In genomic region chr6:3511612-3512011, GRCm38 (mm10) we compare ENCODE assay signal across 11 mouse cellular contexts. TPM values are rescaled to one million over a fixed set of nuclear protein-coding genes. Genes with fewer than 3 reads are reported as not detected.
DNase-seq lines count a peak whose midpoint lies in the region; ATAC-seq and TF ChIP-seq lines count a peak whose summit lies in the region.
"Had no signal": no experiment of that assay in that cellular context is flagged by ENCODE, and none has a peak within 500 bp of the region (broad histone marks: within the 10 kb centered on the region; RNA-seq: fewer than 3 reads in every experiment).

No protein-coding gene starts in this region.

- no peaks in the 10 kb centered on the region for H3K9me3 ChIP-seq in heart, embryonic 13.5 days
- no peaks in the 10 kb centered on the region for H3K9me3 ChIP-seq in forebrain, postnatal 0 days (ENCODE audit: low read length)
- H3K9me3 ChIP-seq in midbrain, embryonic 14.5 days (ENCODE audit: control insufficient read depth, low read length), result no peaks in the 10 kb centered on the region
- H3K9me3 ChIP-seq: megakaryocyte, embryonic 14.5 days had no signal

- intact Hi-C loops in gastrocnemius, postnatal 14 days (cut with DNase I; ENCODE audit: low total_unique reads), result no loop called here

- no peaks in the 10 kb centered on the region for H3K27me3 ChIP-seq in heart, embryonic 13.5 days (replicated peaks)
- H3K27me3 ChIP-seq in forebrain, postnatal 0 days (ENCODE audit: insufficient read depth, low read length), result no peaks in the 10 kb centered on the region
- H3K27me3 ChIP-seq in midbrain, embryonic 14.5 days (ENCODE audit: control insufficient read depth, insufficient read depth, low read length), result no peaks in the 10 kb centered on the region
- H3K27me3 ChIP-seq: megakaryocyte, embryonic 14.5 days had no signal

- WGBS in heart, embryonic 13.5 days, result 66% methylated on average over 11 of the region's 11 CpGs
- 14% methylated on average over 11 of the region's 11 CpGs for WGBS in forebrain, postnatal 0 days
- 30% methylated on average over 11 of the region's 11 CpGs for WGBS in midbrain, embryonic 14.5 days

- DNase-seq in heart, adult 8-10 months (ENCODE audit: low spot score), result no peak
- peak; percentile 35 to 37 for DNase-seq in cerebellum, postnatal 10 days
- peak; percentile 54 for DNase-seq in forebrain, postnatal 0 days
- DNase-seq in midbrain, embryonic 14.5 days, result peak; percentile 68
- DNase-seq in natural killer cell, adult 2 months (ENCODE audit: low spot score in 2 of 2), result no peak
- no peak for DNase-seq in testis, postnatal 14 days (ENCODE audit: low spot score)
- DNase-seq in gastrocnemius, postnatal 14 days, result no peak

- no peak overlapping the region for H3K27ac ChIP-seq in heart, embryonic 13.5 days (replicated peaks)
- H3K27ac ChIP-seq in forebrain, postnatal 0 days (ENCODE audit: low read depth, low read length), result peak overlapping the region; percentile 29; the same call in 1 of the 2 replicates
- H3K27ac ChIP-seq in midbrain, embryonic 14.5 days (replicated peaks; ENCODE audit: low read depth, low read length), result peak overlapping the region; percentile 82

- H3K9ac ChIP-seq in heart, embryonic 13.5 days, result peak overlapping the region; percentile 50; the same call in 1 of the 2 replicates
- peak overlapping the region; percentile 33 for H3K9ac ChIP-seq in forebrain, postnatal 0 days
- H3K9ac ChIP-seq in midbrain, embryonic 14.5 days (replicated peaks; ENCODE audit: low read length), result peak overlapping the region; percentile 42

- TF ChIP-seq CTCF in forebrain, postnatal 0 days (IDR thresholded peaks at IDR 0.05; ENCODE audit: low read depth), result no peak

- peak overlapping the region; percentile 22; the same call in 1 of the 2 replicates for H3K4me2 ChIP-seq in heart, embryonic 13.5 days
- peak overlapping the region; percentile 38 for H3K4me2 ChIP-seq in forebrain, postnatal 0 days (ENCODE audit: low read depth)
- H3K4me2 ChIP-seq in midbrain, embryonic 14.5 days (ENCODE audit: low read length), result peak overlapping the region; percentile 40

- no peaks in the 10 kb centered on the region for H3K36me3 ChIP-seq in heart, embryonic 13.5 days
- H3K36me3 ChIP-seq in forebrain, postnatal 0 days (ENCODE audit: insufficient read depth), result no peaks in the 10 kb centered on the region
- no peaks in the 10 kb centered on the region for H3K36me3 ChIP-seq in midbrain, embryonic 14.5 days (ENCODE audit: control insufficient read depth, insufficient read depth, low read length)

- no peaks in the 10 kb centered on the region for H3K4me1 ChIP-seq in heart, embryonic 13.5 days
- peaks cover 12% of the 10 kb centered on the region for H3K4me1 ChIP-seq in forebrain, postnatal 0 days (ENCODE audit: insufficient read depth)
- peaks cover 17% of the 10 kb centered on the region for H3K4me1 ChIP-seq in midbrain, embryonic 14.5 days (ENCODE audit: control insufficient read depth, insufficient read depth, low read length)

- ATAC-seq in heart, embryonic 13.5 days (ENCODE audit: extremely low read depth, insufficient number of reproducible peaks, low FRiP score, low TSS enrichment), result no peak
- ATAC-seq in forebrain, postnatal 0 days, result peak; percentile 36
- peak; percentile 63; the same call in 1 of the 2 replicates for ATAC-seq in midbrain, embryonic 14.5 days (ENCODE audit: low FRiP score, low TSS enrichment)

- no peak overlapping the region for H3K4me3 ChIP-seq in heart, embryonic 13.5 days
- no peak overlapping the region for H3K4me3 ChIP-seq in forebrain, postnatal 0 days (ENCODE audit: low read depth, low read length)
- 0 out of 2 replicates have a peak overlapping the region, but pooled peaks have one; percentile 8 for H3K4me3 ChIP-seq in midbrain, embryonic 14.5 days (replicated peaks; ENCODE audit: low read depth, low read length)
- H3K4me3 ChIP-seq: megakaryocyte, embryonic 14.5 days had no signal

RNA-seq across cellular contexts. Expression of gene Vps50, which starts 13.4 kb away (rescaled TPM):
- 19.2 and 21.0 TPM in 2 replicates for polyA plus RNA-seq in heart, embryonic 13.5 days (2015; fragmentation: Nextera tagmentation; extraction: Ambion mirVana)
- total RNA-seq in heart, adult 8-10 months (2022), result 10 to 100 TPM; 12.4 to 17.2 (median 16.0) TPM
- 62.6 and 68.4 TPM in 2 replicates for total RNA-seq in forebrain, postnatal 0 days (2014; rRNA removed)
- 41.2 and 44.2 TPM in 2 replicates for polyA plus RNA-seq in forebrain, postnatal 0 days (2015; fragmentation: Nextera tagmentation; extraction: Ambion mirVana)
- 51.7 and 59.8 TPM in 2 replicates for polyA plus RNA-seq in midbrain, embryonic 14.5 days (2014; fragmentation: Nextera tagmentation; extraction: Ambion mirVana)
- total RNA-seq in gastrocnemius, postnatal 14 days (2021), result 10 to 100 TPM; 13.9 to 15.1 TPM

RNA-seq across cellular contexts. Expression of gene Hepacam2, which starts 13.5 kb away (rescaled TPM):
- polyA plus RNA-seq in heart, embryonic 13.5 days (2015; fragmentation: Nextera tagmentation; extraction: Ambion mirVana), result 0.07 TPM in 1 of 2 replicates, not detected in the other
- total RNA-seq in heart, adult 8-10 months (2022), result under 1 TPM; 0.11 to 0.41 (median 0.25) TPM
- 0.19 and 0.62 TPM in 2 replicates for total RNA-seq in forebrain, postnatal 0 days (2014; rRNA removed)
- polyA plus RNA-seq in forebrain, postnatal 0 days (2015; fragmentation: Nextera tagmentation; extraction: Ambion mirVana), result 0.60 and 0.79 TPM in 2 replicates
- polyA plus RNA-seq in midbrain, embryonic 14.5 days (2014; fragmentation: Nextera tagmentation; extraction: Ambion mirVana), result 2.5 and 2.9 TPM in 2 replicates
- total RNA-seq in gastrocnemius, postnatal 14 days (2021), result not detected
- polyA plus RNA-seq: C2C12; heart, postnatal 0 days had no signal

Comparison
In these comparisons a context has a peak if more than half of its experiments do, and no peak if none do; other contexts are left out.
1. DNase-seq: peak in cerebellum, postnatal 10 days (2 of 2), forebrain, postnatal 0 days (single experiment) and midbrain, embryonic 14.5 days (single experiment); none in heart, adult 8-10 months (single experiment), natural killer cell, adult 2 months (0 of 2), testis, postnatal 14 days (single experiment) and gastrocnemius, postnatal 14 days (single experiment).
2. Peak in every context shown above with its lines, with median percentiles within 50 percentile points of each other: H3K4me2 ChIP-seq and H3K9ac ChIP-seq.